Mouse (Mus musculus) heart, adult 2 months (tissue): ENCODE data around the gene G430095P16Rik.

ENCODE experiments used
- CTCF ChIP-seq: fragments of 200-600 bp; IDR thresholded peaks from 2 replicates; pipeline ENCODE4 v1.8.1; 2022; ENCODE audit warnings: antibody characterized with exemption, mild to moderate bottlenecking, moderate library complexity
- EP300 ChIP-seq: fragments of 200-500 bp; IDR thresholded peaks from 2 replicates; pipeline ENCODE4 v1.6.1; 2011; ENCODE audit warnings: low read depth, low read length, control low read depth; ENCODE audit not compliant: insufficient read depth
- POLR2A ChIP-seq: fragments of 200-500 bp; IDR thresholded peaks from 2 replicates; pipeline ENCODE4 v1.6.1; 2011; ENCODE audit warnings: mild to moderate bottlenecking, low read depth, low read length, control low read depth; ENCODE audit not compliant: insufficient read depth

DNA sequence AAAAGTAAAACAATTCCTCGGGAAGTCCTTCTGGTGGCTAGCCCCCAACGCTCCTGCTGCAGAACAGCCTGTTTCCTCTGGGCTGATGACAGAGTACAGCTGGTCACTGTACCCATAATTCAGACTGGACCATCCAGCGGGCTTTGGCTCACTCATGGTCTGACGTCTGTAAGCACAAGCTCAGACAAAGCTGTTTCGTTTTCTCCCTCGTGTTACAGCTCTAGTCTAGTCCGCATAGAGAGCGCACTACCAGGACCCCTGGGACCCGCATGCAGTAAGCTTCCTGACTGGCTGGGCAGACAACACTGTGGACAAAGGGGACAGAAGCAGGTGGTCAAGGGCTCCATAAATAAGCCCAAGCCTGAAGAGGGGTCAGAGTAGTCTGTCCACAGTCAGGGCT lies 43.6 kb downstream of the G430095P16Rik start:
- TF ChIP-seq EP300 (no peak), CTCF (no peak), POLR2A (no peak)
